Comparison of ENCODE assay signal across 11 mouse cellular contexts in genomic region chr6:125312171-125312570, GRCm38 (mm10). TPM values are rescaled to one million over a fixed set of nuclear protein-coding genes. Genes with fewer than 3 reads are reported as not detected.
DNase-seq lines count a peak whose midpoint lies in the region; ATAC-seq lines count a peak whose summit lies in the region.
"Had no signal": no experiment of that assay in that cellular context is flagged by ENCODE, and none has a peak within 500 bp of the region (broad histone marks: within the 10 kb centered on the region; RNA-seq: fewer than 3 reads in every experiment).

No protein-coding gene starts in this region.

- peaks cover 9% of the 10 kb centered on the region for H3K36me3 ChIP-seq in hindbrain, embryonic 10.5 days
- H3K36me3 ChIP-seq in hindbrain, embryonic 11.5 days (ENCODE audit: control insufficient read depth, insufficient read depth, low read length): no peaks in the 10 kb centered on the region
- peaks cover 24% of the 10 kb centered on the region for H3K36me3 ChIP-seq in heart, embryonic 16.5 days (ENCODE audit: control insufficient read depth, insufficient read depth)
- peaks cover 31% of the 10 kb centered on the region for H3K36me3 ChIP-seq in liver, embryonic 12.5 days

- WGBS in hindbrain, embryonic 10.5 days: 85% methylated on average over 9 of the region's 9 CpGs
- 90% methylated on average over 9 of the region's 9 CpGs for WGBS in hindbrain, embryonic 11.5 days
- WGBS in heart, embryonic 16.5 days: 74% methylated on average over 9 of the region's 9 CpGs
- 75% methylated on average over 9 of the region's 9 CpGs for WGBS in liver, embryonic 12.5 days (ENCODE audit: insufficient replicate concordance)

- H3K27ac ChIP-seq in hindbrain, embryonic 10.5 days: no peak overlapping the region
- H3K27ac ChIP-seq in hindbrain, embryonic 11.5 days (ENCODE audit: low read depth, low read length): no peak overlapping the region
- no peak overlapping the region for H3K27ac ChIP-seq in brown adipose tissue, adult 24 weeks (replicated peaks; ENCODE audit: low read depth, low read length)
- H3K27ac ChIP-seq in heart, embryonic 16.5 days (ENCODE audit: low read length): no peak overlapping the region
- no peak overlapping the region for H3K27ac ChIP-seq in liver, embryonic 12.5 days
- H3K27ac ChIP-seq: midbrain, embryonic 12.5 days had no signal

- no peaks in the 10 kb centered on the region for H3K9me3 ChIP-seq in hindbrain, embryonic 10.5 days
- no peaks in the 10 kb centered on the region for H3K9me3 ChIP-seq in hindbrain, embryonic 11.5 days (ENCODE audit: control insufficient read depth, low read length)
- H3K9me3 ChIP-seq in heart, embryonic 16.5 days (replicated peaks; ENCODE audit: control insufficient read depth, low read length): no peaks in the 10 kb centered on the region
- H3K9me3 ChIP-seq in liver, embryonic 12.5 days (replicated peaks): no peaks in the 10 kb centered on the region
- H3K9me3 ChIP-seq: midbrain, embryonic 12.5 days had no signal

- DNase-seq in hindbrain, embryonic 10.5 days (ENCODE audit: low spot score): no peak
- DNase-seq in hindbrain, embryonic 11.5 days (ENCODE audit: low spot score): no peak
- no peak for DNase-seq in natural killer cell, adult 2 months (ENCODE audit: low spot score in 2 of 2)
- DNase-seq in thymus, adult 18-20 months: no peak
- no peak for DNase-seq in T-cell, adult 2 months (ENCODE audit: low spot score)
- DNase-seq: cerebellum, adult 11-12 months had no signal

- no peak overlapping the region for H3K4me2 ChIP-seq in hindbrain, embryonic 11.5 days (replicated peaks; ENCODE audit: low read depth, low read length)
- peak overlapping the region; percentile 80 for H3K4me2 ChIP-seq in heart, embryonic 16.5 days (ENCODE audit: low read depth, low read length)
- peak overlapping the region; percentile 69 for H3K4me2 ChIP-seq in liver, embryonic 12.5 days

- ATAC-seq in hindbrain, embryonic 11.5 days (ENCODE audit: low FRiP score): no peak
- no peak for ATAC-seq in heart, embryonic 16.5 days (replicated peaks; ENCODE audit: extremely low read depth, insufficient read depth, low FRiP score)
- no peak for ATAC-seq in liver, embryonic 12.5 days

- peak overlapping the region; percentile 58 for H3K4me3 ChIP-seq in hindbrain, embryonic 10.5 days
- no peak overlapping the region for H3K4me3 ChIP-seq in hindbrain, embryonic 11.5 days (ENCODE audit: low read depth, low read length)
- H3K4me3 ChIP-seq in brown adipose tissue, adult 24 weeks (ENCODE audit: insufficient read depth, low read depth, low read length): peak overlapping the region; percentile 73
- peak overlapping the region; percentile 70 for H3K4me3 ChIP-seq in heart, embryonic 16.5 days (ENCODE audit: low read length)
- peak overlapping the region; percentile 53 for H3K4me3 ChIP-seq in liver, embryonic 12.5 days

- H3K9ac ChIP-seq in hindbrain, embryonic 11.5 days (ENCODE audit: low read depth, low read length): no peak overlapping the region
- H3K9ac ChIP-seq in heart, embryonic 16.5 days (ENCODE audit: low read length): peak overlapping the region; percentile 95
- no peak overlapping the region for H3K9ac ChIP-seq in liver, embryonic 12.5 days
- H3K9ac ChIP-seq: midbrain, embryonic 12.5 days had no signal

- peaks cover 47% of the 10 kb centered on the region for H3K4me1 ChIP-seq in hindbrain, embryonic 10.5 days (replicated peaks)
- no peaks in the 10 kb centered on the region for H3K4me1 ChIP-seq in hindbrain, embryonic 11.5 days (replicated peaks; ENCODE audit: control insufficient read depth, insufficient read depth, low read length)
- peaks cover 12% of the 10 kb centered on the region for H3K4me1 ChIP-seq in brown adipose tissue, adult 24 weeks (ENCODE audit: control insufficient read depth, insufficient read depth, insufficient read length, low read length)
- peaks cover 25% of the 10 kb centered on the region for H3K4me1 ChIP-seq in heart, embryonic 16.5 days (ENCODE audit: control insufficient read depth, insufficient read depth, low read length)
- peaks cover 27% of the 10 kb centered on the region for H3K4me1 ChIP-seq in liver, embryonic 12.5 days

- peaks cover 33% of the 10 kb centered on the region for H3K27me3 ChIP-seq in hindbrain, embryonic 10.5 days (ENCODE audit: insufficient read depth, poor library complexity, severe bottlenecking)
- no peaks in the 10 kb centered on the region for H3K27me3 ChIP-seq in hindbrain, embryonic 11.5 days (ENCODE audit: control insufficient read depth, insufficient read depth, low read length)
- no peaks in the 10 kb centered on the region for H3K27me3 ChIP-seq in heart, embryonic 16.5 days (ENCODE audit: control insufficient read depth, insufficient read depth, low read length)
- H3K27me3 ChIP-seq in liver, embryonic 12.5 days (replicated peaks): peaks cover 24% of the 10 kb centered on the region

RNA-seq across cellular contexts. Expression of gene Ltbr, which starts 1.5 kb away (rescaled TPM):
- polyA plus RNA-seq in hindbrain, embryonic 10.5 days (2016; fragmentation: Nextera tagmentation; extraction: Ambion mirVana): 21.0 and 22.7 TPM in 2 replicates
- 17.9 and 19.0 TPM in 2 replicates for polyA plus RNA-seq in hindbrain, embryonic 11.5 days (2014; fragmentation: Nextera tagmentation; extraction: Ambion mirVana)
- polyA plus RNA-seq in brown adipose tissue, adult 24 weeks (2012; ENCODE audit: insufficient read depth, insufficient read length, missing spikeins): 30.9 and 34.5 TPM in 2 replicates
- polyA plus RNA-seq in heart, embryonic 16.5 days (2015; fragmentation: Nextera tagmentation; extraction: Ambion mirVana): 43.0 and 51.4 TPM in 2 replicates
- polyA plus RNA-seq in liver, embryonic 12.5 days (2016; fragmentation: Nextera tagmentation; extraction: Ambion mirVana): 19.2 and 22.9 TPM in 2 replicates

RNA-seq across cellular contexts. Expression of gene Scnn1a, which starts 8.3 kb away (rescaled TPM):
- 0.40 and 0.42 TPM in 2 replicates for polyA plus RNA-seq in hindbrain, embryonic 10.5 days (2016; fragmentation: Nextera tagmentation; extraction: Ambion mirVana)
- polyA plus RNA-seq in hindbrain, embryonic 11.5 days (2014; fragmentation: Nextera tagmentation; extraction: Ambion mirVana): 0.45 and 0.96 TPM in 2 replicates
- 0.88 and 1.1 TPM in 2 replicates for polyA plus RNA-seq in brown adipose tissue, adult 24 weeks (2012; ENCODE audit: insufficient read depth, insufficient read length, missing spikeins)
- polyA plus RNA-seq in heart, embryonic 16.5 days (2015; fragmentation: Nextera tagmentation; extraction: Ambion mirVana): 2.6 and 2.9 TPM in 2 replicates
- 0.23 and 0.50 TPM in 2 replicates for polyA plus RNA-seq in liver, embryonic 12.5 days (2016; fragmentation: Nextera tagmentation; extraction: Ambion mirVana)

RNA-seq across cellular contexts. Expression of gene Tuba3a, which starts 26.3 kb away (rescaled TPM):
- 0.17 TPM in 1 of 2 replicates, not detected in the other for polyA plus RNA-seq in hindbrain, embryonic 10.5 days (2016; fragmentation: Nextera tagmentation; extraction: Ambion mirVana)
- not detected in 2 replicates for polyA plus RNA-seq in hindbrain, embryonic 11.5 days (2014; fragmentation: Nextera tagmentation; extraction: Ambion mirVana)
- not detected in 2 replicates for polyA plus RNA-seq in brown adipose tissue, adult 24 weeks (2012; ENCODE audit: insufficient read depth, insufficient read length, missing spikeins)
- not detected in 2 replicates for polyA plus RNA-seq in heart, embryonic 16.5 days (2015; fragmentation: Nextera tagmentation; extraction: Ambion mirVana)
- polyA plus RNA-seq in liver, embryonic 12.5 days (2016; fragmentation: Nextera tagmentation; extraction: Ambion mirVana): not detected in 2 replicates
- polyA plus RNA-seq: forebrain, embryonic 11.5 days; midbrain, embryonic 12.5 days had no signal

RNA-seq across cellular contexts. Expression of gene Tnfrsf1a, which starts 37.0 kb away (rescaled TPM):
- polyA plus RNA-seq in hindbrain, embryonic 10.5 days (2016; fragmentation: Nextera tagmentation; extraction: Ambion mirVana): 26.8 and 27.1 TPM in 2 replicates
- 25.2 and 25.9 TPM in 2 replicates for polyA plus RNA-seq in hindbrain, embryonic 11.5 days (2014; fragmentation: Nextera tagmentation; extraction: Ambion mirVana)
- 52.3 and 69.7 TPM in 2 replicates for polyA plus RNA-seq in brown adipose tissue, adult 24 weeks (2012; ENCODE audit: insufficient read depth, insufficient read length, missing spikeins)
- polyA plus RNA-seq in heart, embryonic 16.5 days (2015; fragmentation: Nextera tagmentation; extraction: Ambion mirVana): 54.2 and 54.8 TPM in 2 replicates
- 23.0 and 23.4 TPM in 2 replicates for polyA plus RNA-seq in liver, embryonic 12.5 days (2016; fragmentation: Nextera tagmentation; extraction: Ambion mirVana)
